Mouse (Mus musculus) limb, embryonic 14.5 days (tissue): ENCODE data around the gene Dcst2. TPM values are rescaled to one million over a fixed set of nuclear protein-coding genes. Genes with fewer than 3 reads are reported as not detected.

ENCODE experiments used
- ATAC-seq: fragments of 200-750 bp; cut with Nextera tagmentation; 2 replicates; pipeline ENCODE4 v1.8.0; 2017; ENCODE audit warnings: low read depth, moderate number of reproducible peaks, moderate TSS enrichment; ENCODE audit not compliant: low FRiP score
- DNase-seq: peaks from one replicate; pipeline ENCODE4 v3.0.0-alpha.2; 2015; ENCODE audit warnings: low spot score
- H3K27ac ChIP-seq: fragments of 300-500 bp; sonication (generic); replicated peaks from 2 replicates; pipeline ENCODE4 v1.5.1; 2014; ENCODE audit warnings: low read depth, mild to moderate bottlenecking, low read length, moderate library complexity, mixed read lengths
- H3K27me3 ChIP-seq: fragments of 300-500 bp; sonication (generic); 2 replicates; pipeline ENCODE4 v1.6.1; 2014; ENCODE audit warnings: low read length, mixed read lengths; ENCODE audit not compliant: control insufficient read depth, insufficient read depth
- H3K36me3 ChIP-seq: fragments of 300-500 bp; sonication (generic); 2 replicates; pipeline ENCODE4 v1.6.1; 2014; ENCODE audit warnings: mild to moderate bottlenecking, low read length, moderate library complexity, mixed read lengths; ENCODE audit not compliant: control insufficient read depth, insufficient read depth
- H3K4me1 ChIP-seq: fragments of 300-500 bp; sonication (generic); 2 replicates; pipeline ENCODE4 v1.6.1; 2014; ENCODE audit warnings: antibody characterized with exemption, low read length, mixed read lengths; ENCODE audit not compliant: control insufficient read depth, insufficient read depth
- H3K4me2 ChIP-seq: fragments of 300-500 bp; sonication (generic); replicated peaks from 2 replicates; pipeline ENCODE4 v1.6.1; 2014; ENCODE audit warnings: low read depth, mild to moderate bottlenecking, low read length, moderate library complexity; ENCODE audit not compliant: severe bottlenecking
- H3K4me3 ChIP-seq: fragments of 300-500 bp; sonication (generic); replicated peaks from 2 replicates; pipeline ENCODE4 v1.5.1; 2014; ENCODE audit warnings: low read length
- H3K9ac ChIP-seq: fragments of 300-500 bp; sonication (generic); 2 replicates; pipeline ENCODE4 v1.6.1; 2014; ENCODE audit warnings: mild to moderate bottlenecking, low read depth, low read length, moderate library complexity; ENCODE audit not compliant: severe bottlenecking
- H3K9me3 ChIP-seq: fragments of 300-500 bp; sonication (generic); 2 replicates; pipeline ENCODE4 v1.6.1; 2016; ENCODE audit warnings: low read length; ENCODE audit not compliant: control insufficient read depth
- POLR2A ChIP-seq: fragments of 200-500 bp; IDR thresholded peaks from 2 replicates; pipeline ENCODE4 v1.8.0; 2012; ENCODE audit warnings: inconsistent platforms, mild to moderate bottlenecking, moderate library complexity, borderline replicate concordance; ENCODE audit not compliant: insufficient read depth, insufficient read length; ENCODE audit errors: extremely low read depth
- WGBS: fragments of 180-500 bp; shearing (Covaris S2); extraction: QIAGEN DNeasy Blood & Tissue Kit; methylation state at CpG from one replicate; pipeline ENCODE4 v1.1.7; 2014; 5-methylcytosine and 5-hydroxymethylcytosine counted together
- polyA plus RNA-seq, 2 experiments: library from polyadenylated mRNA; depleted of rRNA in 1 of 2; stranded (reverse) in 1 of 2; unstranded in 1 of 2; fragments of >200 nt; fragmentation: Nextera tagmentation in 1 of 2; extraction: Ambion mirVana in 1 of 2; gene quantifications; 2 replicates each; pipeline versions ENCODE4 v1.2.1 to v1.2.3; 2012 to 2014

Gene Dcst2
- polyA plus RNA-seq, 2 experiments, result 0.26 to 0.63 TPM

DNA sequence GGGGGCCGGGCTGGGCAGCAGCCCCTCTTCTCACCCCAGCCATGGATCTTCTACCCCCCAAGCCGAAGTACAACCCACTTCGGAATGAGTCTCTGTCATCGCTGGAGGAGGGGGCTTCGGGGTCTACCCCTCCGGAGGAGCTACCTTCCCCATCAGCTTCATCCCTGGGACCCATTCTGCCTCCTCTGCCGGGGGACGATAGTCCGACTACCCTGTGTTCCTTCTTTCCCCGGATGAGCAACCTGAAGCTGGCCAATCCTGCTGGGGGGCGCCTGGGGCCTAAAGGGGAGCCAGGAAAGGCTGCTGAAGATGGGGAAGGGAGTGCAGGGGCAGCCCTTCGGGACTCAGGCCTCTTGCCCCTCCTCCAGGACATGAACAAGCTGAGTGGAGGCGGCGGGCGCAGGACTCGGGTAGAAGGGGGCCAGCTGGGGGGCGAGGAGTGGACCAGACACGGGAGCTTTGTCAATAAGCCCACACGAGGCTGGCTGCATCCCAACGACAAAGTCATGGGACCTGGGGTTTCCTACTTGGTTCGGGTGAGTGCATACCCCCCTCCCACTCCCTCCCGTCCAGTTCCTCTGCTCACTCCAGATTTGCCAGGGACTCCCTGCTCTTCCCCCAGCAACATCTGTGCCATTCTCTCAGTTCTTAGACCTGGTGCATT lies 60.2 kb downstream of the Dcst2 start:
- peaks cover 40% of the 10 kb centered on the region for H3K36me3 ChIP-seq
- no peak for TF ChIP-seq POLR2A
- H3K9ac ChIP-seq, result peak overlapping the region; percentile 65
- ATAC-seq (no peak), DNase-seq (peak; percentile 60)
- H3K27me3 ChIP-seq, result no peaks in the 10 kb centered on the region
- peak overlapping the region; percentile 66 for H3K4me2 ChIP-seq
- H3K9me3 ChIP-seq, result no peaks in the 10 kb centered on the region
- H3K27ac ChIP-seq, result peak overlapping the region; percentile 80
- peaks cover 28% of the 10 kb centered on the region for H3K4me1 ChIP-seq
- peak overlapping the region; percentile 61 for H3K4me3 ChIP-seq
- 5% methylated on average over 21 of the region's 22 CpGs for WGBS

DNA sequence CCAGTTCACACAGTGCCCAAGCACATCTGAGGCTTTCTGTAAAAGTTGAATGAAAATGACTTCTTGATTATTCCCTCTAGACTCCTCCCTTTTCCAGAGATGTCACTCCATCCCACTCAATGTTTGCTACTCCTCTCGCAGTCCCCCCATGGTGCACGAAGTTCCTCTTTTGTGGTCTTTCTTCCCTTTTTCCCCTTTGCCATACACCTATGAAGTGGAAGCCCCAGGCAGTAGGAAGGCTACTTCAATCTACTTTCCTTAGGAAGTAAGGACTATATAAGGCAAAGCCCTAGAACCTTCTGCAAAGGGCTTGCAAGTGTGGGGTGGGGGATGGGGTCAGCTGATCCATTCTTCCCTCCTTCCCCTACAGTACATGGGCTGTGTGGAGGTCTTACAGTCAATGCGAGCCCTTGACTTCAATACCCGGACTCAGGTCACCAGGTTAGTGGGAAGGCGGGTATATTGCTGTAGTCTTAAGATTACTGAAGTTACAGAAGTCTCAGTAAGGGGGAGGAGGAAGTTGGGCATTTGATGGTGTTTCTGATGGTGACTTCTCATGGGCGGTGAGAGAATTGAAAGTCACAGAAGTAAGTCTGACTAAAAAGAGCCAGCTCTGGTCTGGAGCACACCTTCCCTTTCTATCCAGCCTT lies 60.9 kb downstream of the Dcst2 start:
- H3K27ac ChIP-seq, result peak overlapping the region; percentile 80
- peak overlapping the region; percentile 61 for H3K4me3 ChIP-seq
- DNase-seq, result no peak
- no peak for TF ChIP-seq POLR2A
- ATAC-seq, result no peak
- H3K9me3 ChIP-seq, result no peaks in the 10 kb centered on the region
- peaks cover 27% of the 10 kb centered on the region for H3K4me1 ChIP-seq
- H3K4me2 ChIP-seq, result peak overlapping the region; percentile 66
- peak overlapping the region; percentile 65; the same call in 1 of the 2 replicates for H3K9ac ChIP-seq
- WGBS, result 75% methylated on average over 6 of the region's 6 CpGs
- H3K27me3 ChIP-seq, result no peaks in the 10 kb centered on the region
- H3K36me3 ChIP-seq, result peaks cover 47% of the 10 kb centered on the region

DNA sequence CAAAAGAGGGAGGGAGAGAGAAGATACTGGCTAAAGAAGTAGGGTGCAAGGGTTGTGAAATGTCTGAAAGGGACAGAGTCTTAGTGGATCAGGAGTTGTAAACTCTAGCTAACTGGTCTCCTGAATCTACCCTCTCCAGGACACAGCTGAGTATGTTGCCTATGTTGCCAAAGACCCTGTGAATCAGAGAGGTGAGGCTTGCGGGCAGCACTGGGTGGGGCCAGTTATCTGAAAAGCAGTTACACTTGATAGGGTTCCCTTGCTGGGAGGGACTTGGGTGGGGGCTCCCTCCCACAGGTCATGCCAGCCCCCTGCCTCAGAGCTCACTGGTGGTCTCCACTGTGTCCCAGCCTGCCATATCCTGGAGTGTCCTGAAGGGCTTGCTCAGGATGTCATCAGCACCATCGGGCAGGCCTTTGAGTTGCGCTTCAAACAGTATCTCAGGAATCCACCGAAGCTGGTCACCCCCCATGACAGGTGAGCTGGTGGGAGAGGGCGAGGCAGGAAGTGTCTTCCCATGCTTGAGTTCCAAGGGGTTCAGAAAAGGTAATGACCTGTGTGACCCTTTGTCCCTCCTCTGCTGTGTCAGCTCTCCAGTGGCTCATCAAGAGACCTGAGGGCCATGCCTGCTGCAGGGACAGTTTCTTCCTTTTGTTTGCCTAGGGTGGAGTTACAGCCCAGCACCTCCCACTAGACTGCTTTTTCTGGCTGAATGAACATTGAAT lies 62.8 kb downstream of the Dcst2 start:
- Histone ChIP-seq H3K27ac (no peak overlapping the region), H3K4me1 (peaks cover 27% of the 10 kb centered on the region), H3K9ac (no peak overlapping the region), H3K9me3 (no peaks in the 10 kb centered on the region), H3K27me3 (no peaks in the 10 kb centered on the region), H3K36me3 (peaks cover 51% of the 10 kb centered on the region), H3K4me3 (no peak overlapping the region), H3K4me2 (no peak overlapping the region)
- WGBS, result 92% methylated on average over 5 of the region's 5 CpGs
- no peak for DNase-seq
- TF ChIP-seq POLR2A, result no peak
- ATAC-seq, result no peak

DNA sequence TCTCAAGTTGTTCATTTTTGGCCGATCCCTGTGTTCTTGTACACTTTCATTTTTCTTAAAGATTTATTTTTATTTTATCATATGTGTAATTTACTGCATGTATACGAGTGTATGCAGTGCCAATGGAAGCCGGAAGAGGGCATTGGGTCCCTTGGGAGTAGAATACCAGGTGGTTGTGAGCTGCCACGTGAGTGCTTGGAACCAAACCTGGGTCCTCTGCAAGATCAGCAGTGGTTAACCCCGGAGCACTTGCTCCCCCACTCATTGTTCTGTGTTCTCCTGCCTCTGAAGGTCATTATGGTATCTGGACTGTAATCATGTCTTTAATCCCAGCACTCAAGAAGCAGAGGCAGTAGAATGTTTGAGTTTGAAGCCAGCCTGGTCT lies 63.4 kb downstream of the Dcst2 start:
- no peak for TF ChIP-seq POLR2A
- no peak for ATAC-seq
- Histone ChIP-seq H3K4me2 (no peak overlapping the region), H3K9ac (no peak overlapping the region), H3K4me1 (peaks cover 22% of the 10 kb centered on the region), H3K4me3 (no peak overlapping the region), H3K27ac (no peak overlapping the region), H3K36me3 (peaks cover 51% of the 10 kb centered on the region), H3K9me3 (no peaks in the 10 kb centered on the region), H3K27me3 (no peaks in the 10 kb centered on the region)
- WGBS, result 94% methylated on average over 5 of the region's 5 CpGs
- DNase-seq, result no peak

DNA sequence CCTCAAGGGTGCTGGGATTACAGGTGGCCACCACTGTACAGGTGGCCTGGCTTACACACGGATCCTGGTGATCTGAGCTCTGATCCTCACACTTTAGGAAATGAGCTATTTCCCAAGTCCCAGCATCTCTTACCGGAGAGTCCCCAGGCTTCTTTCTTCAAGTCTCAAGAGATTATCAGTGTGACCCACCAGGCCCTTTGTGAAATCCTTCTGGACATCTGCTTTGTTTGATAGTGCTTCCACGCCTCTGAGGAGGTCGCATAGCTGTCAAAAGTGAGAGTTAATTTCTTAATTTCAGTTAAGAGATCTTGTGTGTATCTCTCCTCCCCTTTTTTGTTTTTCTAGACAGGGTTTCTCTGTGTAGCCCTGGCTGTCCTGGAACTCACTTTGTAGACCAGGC lies 64.1 kb downstream of the Dcst2 start:
- peaks cover 51% of the 10 kb centered on the region for H3K36me3 ChIP-seq
- H3K4me3 ChIP-seq, result no peak overlapping the region
- no peak overlapping the region for H3K4me2 ChIP-seq
- no peak overlapping the region for H3K27ac ChIP-seq
- no peak for TF ChIP-seq POLR2A
- H3K27me3 ChIP-seq, result no peaks in the 10 kb centered on the region
- no peak for ATAC-seq
- no peak for DNase-seq
- peaks cover 16% of the 10 kb centered on the region for H3K4me1 ChIP-seq
- H3K9ac ChIP-seq, result no peak overlapping the region
- no peaks in the 10 kb centered on the region for H3K9me3 ChIP-seq
- 93% methylated on average over 4 of the region's 4 CpGs for WGBS

Other genes starting within 250 kb of the Dcst2 start
- gene Pklr, start 225.8 kb upstream of the Dcst2 start, polyA plus RNA-seq (2012; rRNA removed), result 0.27 and 0.50 TPM in 2 replicates
- 0.14 and 0.23 TPM in 2 replicates for gene Pklr, start 225.8 kb upstream of the Dcst2 start, polyA plus RNA-seq (2014; fragmentation: Nextera tagmentation; extraction: Ambion mirVana)
- gene Hcn3, start 201.8 kb upstream of the Dcst2 start, polyA plus RNA-seq (2012; rRNA removed), result 4.6 and 8.9 TPM in 2 replicates
- 1.5 and 1.6 TPM in 2 replicates for gene Hcn3, start 201.8 kb upstream of the Dcst2 start, polyA plus RNA-seq (2014; fragmentation: Nextera tagmentation; extraction: Ambion mirVana)
- 152 and 155 TPM in 2 replicates for gene Clk2, start 197.2 kb upstream of the Dcst2 start, polyA plus RNA-seq (2012; rRNA removed)
- gene Clk2, start 197.2 kb upstream of the Dcst2 start, polyA plus RNA-seq (2014; fragmentation: Nextera tagmentation; extraction: Ambion mirVana), result 26.5 and 34.2 TPM in 2 replicates
- 114 and 156 TPM in 2 replicates for gene Scamp3, start 184.5 kb upstream of the Dcst2 start, polyA plus RNA-seq (2012; rRNA removed)
- gene Scamp3, start 184.5 kb upstream of the Dcst2 start, polyA plus RNA-seq (2014; fragmentation: Nextera tagmentation; extraction: Ambion mirVana), result 93.9 and 96.0 TPM in 2 replicates
- 95.5 and 124 TPM in 2 replicates for gene Fam189b, start 178.8 kb upstream of the Dcst2 start, polyA plus RNA-seq (2012; rRNA removed)
- 34.5 and 34.8 TPM in 2 replicates for gene Fam189b, start 178.8 kb upstream of the Dcst2 start, polyA plus RNA-seq (2014; fragmentation: Nextera tagmentation; extraction: Ambion mirVana)
- gene Gba, start 159.0 kb upstream of the Dcst2 start, polyA plus RNA-seq (2012; rRNA removed), result 51.2 and 68.0 TPM in 2 replicates
- gene Gba, start 159.0 kb upstream of the Dcst2 start, polyA plus RNA-seq (2014; fragmentation: Nextera tagmentation; extraction: Ambion mirVana), result 48.1 and 53.3 TPM in 2 replicates
- gene Thbs3, start 146.8 kb upstream of the Dcst2 start, polyA plus RNA-seq (2012; rRNA removed), result 229 and 244 TPM in 2 replicates
- gene Thbs3, start 146.8 kb upstream of the Dcst2 start, polyA plus RNA-seq (2014; fragmentation: Nextera tagmentation; extraction: Ambion mirVana), result 78.9 and 83.0 TPM in 2 replicates
- 196 and 211 TPM in 2 replicates for gene Mtx1, start 134.9 kb upstream of the Dcst2 start, polyA plus RNA-seq (2012; rRNA removed)
- gene Mtx1, start 134.9 kb upstream of the Dcst2 start, polyA plus RNA-seq (2014; fragmentation: Nextera tagmentation; extraction: Ambion mirVana), result 159 and 163 TPM in 2 replicates
- gene Muc1, start 132.9 kb upstream of the Dcst2 start, polyA plus RNA-seq (2012; rRNA removed), result 5.6 and 7.0 TPM in 2 replicates
- gene Muc1, start 132.9 kb upstream of the Dcst2 start, polyA plus RNA-seq (2014; fragmentation: Nextera tagmentation; extraction: Ambion mirVana), result 0.55 and 1.1 TPM in 2 replicates
- 121 and 153 TPM in 2 replicates for gene Krtcap2, start 116.0 kb upstream of the Dcst2 start, polyA plus RNA-seq (2012; rRNA removed)
- gene Krtcap2, start 116.0 kb upstream of the Dcst2 start, polyA plus RNA-seq (2014; fragmentation: Nextera tagmentation; extraction: Ambion mirVana), result 352 and 353 TPM in 2 replicates
- 19.0 and 25.4 TPM in 2 replicates for gene Trim46, start 115.7 kb upstream of the Dcst2 start, polyA plus RNA-seq (2012; rRNA removed)
- 3.9 and 4.7 TPM in 2 replicates for gene Trim46, start 115.7 kb upstream of the Dcst2 start, polyA plus RNA-seq (2014; fragmentation: Nextera tagmentation; extraction: Ambion mirVana)
- gene Dpm3, start 102.6 kb upstream of the Dcst2 start, polyA plus RNA-seq (2012; rRNA removed), result 313 and 432 TPM in 2 replicates
- 165 and 173 TPM in 2 replicates for gene Dpm3, start 102.6 kb upstream of the Dcst2 start, polyA plus RNA-seq (2014; fragmentation: Nextera tagmentation; extraction: Ambion mirVana)
- gene Slc50a1, start 91.4 kb upstream of the Dcst2 start, polyA plus RNA-seq (2012; rRNA removed), result 150 and 198 TPM in 2 replicates
- gene Slc50a1, start 91.4 kb upstream of the Dcst2 start, polyA plus RNA-seq (2014; fragmentation: Nextera tagmentation; extraction: Ambion mirVana), result 90.8 and 95.6 TPM in 2 replicates
- 51.7 and 52.2 TPM in 2 replicates for gene Efna1, start 80.8 kb upstream of the Dcst2 start, polyA plus RNA-seq (2012; rRNA removed)
- gene Efna1, start 80.8 kb upstream of the Dcst2 start, polyA plus RNA-seq (2014; fragmentation: Nextera tagmentation; extraction: Ambion mirVana), result 42.2 and 48.1 TPM in 2 replicates
- 38.1 and 48.5 TPM in 2 replicates for gene Efna3, start 39.0 kb upstream of the Dcst2 start, polyA plus RNA-seq (2012; rRNA removed)
- 32.1 and 34.4 TPM in 2 replicates for gene Efna3, start 39.0 kb upstream of the Dcst2 start, polyA plus RNA-seq (2014; fragmentation: Nextera tagmentation; extraction: Ambion mirVana)
- gene Efna4, start 23.9 kb upstream of the Dcst2 start, polyA plus RNA-seq (2012; rRNA removed), result 56.5 and 67.1 TPM in 2 replicates
- gene Efna4, start 23.9 kb upstream of the Dcst2 start, polyA plus RNA-seq (2014; fragmentation: Nextera tagmentation; extraction: Ambion mirVana), result 32.0 and 34.2 TPM in 2 replicates
- gene Adam15, start 12.0 kb upstream of the Dcst2 start, polyA plus RNA-seq (2012; rRNA removed), result 80.4 and 97.6 TPM in 2 replicates
- gene Adam15, start 12.0 kb upstream of the Dcst2 start, polyA plus RNA-seq (2014; fragmentation: Nextera tagmentation; extraction: Ambion mirVana), result 45.9 and 48.2 TPM in 2 replicates
- 0.11 and 0.17 TPM in 2 replicates for gene Dcst1, start 3.3 kb downstream of the Dcst2 start, polyA plus RNA-seq (2012; rRNA removed)
- gene Dcst1, start 3.3 kb downstream of the Dcst2 start, polyA plus RNA-seq (2014; fragmentation: Nextera tagmentation; extraction: Ambion mirVana), result 0.17 and 0.18 TPM in 2 replicates
- gene Zbtb7b, start 32.8 kb downstream of the Dcst2 start, polyA plus RNA-seq (2012; rRNA removed), result 13.4 and 14.7 TPM in 2 replicates
- gene Zbtb7b, start 32.8 kb downstream of the Dcst2 start, polyA plus RNA-seq (2014; fragmentation: Nextera tagmentation; extraction: Ambion mirVana), result 2.7 and 3.4 TPM in 2 replicates
- 2.4 and 2.8 TPM in 2 replicates for gene Lenep, start 40.8 kb downstream of the Dcst2 start, polyA plus RNA-seq (2012; rRNA removed)
- gene Lenep, start 40.8 kb downstream of the Dcst2 start, polyA plus RNA-seq (2014; fragmentation: Nextera tagmentation; extraction: Ambion mirVana), result not detected in 2 replicates
- gene Flad1, start 49.9 kb downstream of the Dcst2 start, polyA plus RNA-seq (2012; rRNA removed), result 32.8 and 36.0 TPM in 2 replicates
- 26.8 and 27.1 TPM in 2 replicates for gene Flad1, start 49.9 kb downstream of the Dcst2 start, polyA plus RNA-seq (2014; fragmentation: Nextera tagmentation; extraction: Ambion mirVana)
- gene Cks1b, start 56.4 kb downstream of the Dcst2 start, polyA plus RNA-seq (2012; rRNA removed), result 247 and 268 TPM in 2 replicates
- 473 and 476 TPM in 2 replicates for gene Cks1b, start 56.4 kb downstream of the Dcst2 start, polyA plus RNA-seq (2014; fragmentation: Nextera tagmentation; extraction: Ambion mirVana)
- gene Shc1, start 56.5 kb downstream of the Dcst2 start, polyA plus RNA-seq (2012; rRNA removed), result 134 and 166 TPM in 2 replicates
- 72.5 and 80.0 TPM in 2 replicates for gene Shc1, start 56.5 kb downstream of the Dcst2 start, polyA plus RNA-seq (2014; fragmentation: Nextera tagmentation; extraction: Ambion mirVana)
- 83.4 and 121 TPM in 2 replicates for gene Pygo2, start 68.2 kb downstream of the Dcst2 start, polyA plus RNA-seq (2012; rRNA removed)
- gene Pygo2, start 68.2 kb downstream of the Dcst2 start, polyA plus RNA-seq (2014; fragmentation: Nextera tagmentation; extraction: Ambion mirVana), result 58.3 and 65.3 TPM in 2 replicates
- gene Pbxip1, start 74.7 kb downstream of the Dcst2 start, polyA plus RNA-seq (2012; rRNA removed), result 31.4 and 32.8 TPM in 2 replicates
- 17.9 and 21.2 TPM in 2 replicates for gene Pbxip1, start 74.7 kb downstream of the Dcst2 start, polyA plus RNA-seq (2014; fragmentation: Nextera tagmentation; extraction: Ambion mirVana)
- gene Pmvk, start 92.6 kb downstream of the Dcst2 start, polyA plus RNA-seq (2012; rRNA removed), result 41.8 and 47.2 TPM in 2 replicates
- gene Pmvk, start 92.6 kb downstream of the Dcst2 start, polyA plus RNA-seq (2014; fragmentation: Nextera tagmentation; extraction: Ambion mirVana), result 46.5 and 52.3 TPM in 2 replicates
- 5.9 and 6.6 TPM in 2 replicates for gene Kcnn3, start 158.2 kb downstream of the Dcst2 start, polyA plus RNA-seq (2012; rRNA removed)
- gene Kcnn3, start 158.2 kb downstream of the Dcst2 start, polyA plus RNA-seq (2014; fragmentation: Nextera tagmentation; extraction: Ambion mirVana), result 4.1 and 5.0 TPM in 2 replicates